Mouse (Mus musculus) liver, embryonic 16.5 days (tissue): ENCODE data around the gene AW011738. TPM values are rescaled to one million over a fixed set of nuclear protein-coding genes. Genes with fewer than 3 reads are reported as not detected.

Source experiments
- ATAC-seq: fragments of 200-750 bp; cut with Nextera tagmentation; 2 replicates; pipeline ENCODE4 v1.8.0; 2017; ENCODE audit warnings: low read depth, mild to moderate bottlenecking, moderate number of reproducible peaks, moderate library complexity
- H3K27ac ChIP-seq: fragments of 300-500 bp; sonication (generic); 2 replicates; pipeline ENCODE4 v1.5.1; 2014; ENCODE audit warnings: mild to moderate bottlenecking, low read length
- H3K27me3 ChIP-seq: fragments of 300-500 bp; sonication (generic); 2 replicates; pipeline ENCODE4 v1.6.1; 2014; ENCODE audit warnings: low read depth, low read length, mixed read lengths; ENCODE audit not compliant: control insufficient read depth, insufficient read depth
- H3K36me3 ChIP-seq: fragments of 300-500 bp; sonication (generic); 2 replicates; pipeline ENCODE4 v1.6.1; 2014; ENCODE audit warnings: mild to moderate bottlenecking; ENCODE audit not compliant: control insufficient read depth, insufficient read depth
- H3K4me1 ChIP-seq: fragments of 300-500 bp; sonication (generic); 2 replicates; pipeline ENCODE4 v1.6.1; 2014; ENCODE audit warnings: low read depth, low read length, mixed read lengths; ENCODE audit not compliant: control insufficient read depth
- H3K4me2 ChIP-seq: fragments of 300-500 bp; sonication (generic); 2 replicates; pipeline ENCODE4 v1.6.1; 2014; ENCODE audit warnings: low read depth, low read length, mixed read lengths
- H3K4me3 ChIP-seq: fragments of 300-500 bp; sonication (generic); 2 replicates; pipeline ENCODE4 v1.5.1; 2014; ENCODE audit warnings: low read depth, mild to moderate bottlenecking, low read length
- H3K9ac ChIP-seq: fragments of 300-500 bp; sonication (generic); 2 replicates; pipeline ENCODE4 v1.6.1; 2014; ENCODE audit warnings: low read depth, low read length
- H3K9me3 ChIP-seq: fragments of 300-500 bp; sonication (generic); replicated peaks from 2 replicates; pipeline ENCODE4 v1.6.1; 2016; ENCODE audit warnings: low read length; ENCODE audit not compliant: control insufficient read depth
- WGBS: fragments of 180-500 bp; shearing (Covaris S2); extraction: QIAGEN DNeasy Blood & Tissue Kit; methylation state at CpG from one replicate; pipeline ENCODE4 v1.1.7; 2014; ENCODE audit not compliant: insufficient replicate concordance; 5-methylcytosine and 5-hydroxymethylcytosine counted together
- polyA plus RNA-seq: library from polyadenylated mRNA; unstranded; fragments of >200 nt; fragmentation: Nextera tagmentation; extraction: Ambion mirVana; gene quantifications from 2 replicates; pipeline ENCODE4 v1.2.1, GENCODE M21; 2015

Gene AW011738
- polyA plus RNA-seq, 1 experiment from 2014 or later = 1.2 TPM

DNA sequence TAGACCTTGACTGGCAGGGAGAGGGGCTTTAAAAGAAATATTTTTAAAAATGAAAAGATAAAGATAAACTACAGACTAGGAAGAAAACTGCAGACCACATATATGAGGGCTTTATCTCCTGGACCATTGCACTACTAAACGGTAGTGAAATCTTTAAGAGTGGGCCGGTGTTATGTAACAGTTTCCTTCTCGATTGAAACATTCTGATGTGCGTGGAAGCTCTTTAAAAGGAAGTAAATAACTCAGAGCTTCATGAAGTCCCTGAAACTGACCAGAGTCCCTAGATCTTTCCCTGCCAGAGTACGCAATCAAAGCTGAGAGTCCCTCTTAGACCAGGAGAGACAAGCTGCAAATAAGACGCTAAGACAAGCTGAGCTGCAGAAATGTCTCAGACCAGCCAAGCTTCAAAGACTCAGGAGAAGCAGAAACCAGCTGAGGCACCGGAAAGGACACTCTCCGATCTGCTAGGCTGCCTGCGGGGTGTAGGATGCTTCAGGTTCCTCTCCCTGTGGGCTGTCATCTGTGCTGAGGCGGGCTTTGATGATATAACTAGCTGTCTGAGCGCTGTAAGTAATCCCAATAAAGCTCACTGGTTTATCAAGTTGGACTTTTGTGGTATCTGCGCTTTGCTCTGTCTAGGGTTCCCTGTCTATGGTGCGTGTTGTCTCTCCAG is 7.0 kb downstream of the AW011738 start:
- Histone ChIP-seq H3K9ac (no peak overlapping the region), H3K4me1 (no peaks in the 10 kb centered on the region), H3K9me3 (no peaks in the 10 kb centered on the region), H3K4me2 (peak overlapping the region; percentile 35; the same call in 1 of the 2 replicates), H3K27me3 (peaks cover 11% of the 10 kb centered on the region), H3K27ac (no peak overlapping the region), H3K36me3 (no peaks in the 10 kb centered on the region), H3K4me3 (no peak overlapping the region)
- ATAC-seq = no peak
- 46% methylated on average over 13 of the region's 13 CpGs for WGBS

DNA sequence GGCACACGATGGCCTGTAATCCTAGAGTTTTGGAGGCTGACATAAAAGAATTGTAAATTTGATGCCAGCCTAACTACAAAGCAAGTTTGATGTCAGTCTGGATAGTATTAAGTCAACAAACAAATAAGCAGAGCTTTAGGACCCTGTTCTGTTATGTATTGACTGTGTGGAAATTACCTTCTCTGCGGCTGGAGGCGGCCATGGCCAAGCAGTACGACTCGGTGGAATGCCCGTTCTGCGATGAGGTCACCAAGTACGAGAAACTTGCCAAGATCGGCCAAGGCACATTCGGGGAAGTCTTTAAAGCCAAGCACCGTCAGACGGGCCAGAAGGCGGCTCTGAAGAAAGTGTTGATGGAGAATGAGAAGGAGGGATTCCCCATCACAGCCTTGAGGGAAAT is 10.0 kb downstream of the AW011738 start:
- Histone ChIP-seq H3K4me1 (no peaks in the 10 kb centered on the region), H3K4me3 (no peak overlapping the region), H3K9ac (no peak overlapping the region), H3K4me2 (no peak overlapping the region), H3K36me3 (no peaks in the 10 kb centered on the region), H3K27me3 (0 out of 2 replicates have a peak, but pooled peaks cover 3% of the 10 kb centered on the region), H3K9me3 (no peaks in the 10 kb centered on the region), H3K27ac (no peak overlapping the region)
- no peak for ATAC-seq
- 78% methylated on average over 13 of the region's 13 CpGs for WGBS

DNA sequence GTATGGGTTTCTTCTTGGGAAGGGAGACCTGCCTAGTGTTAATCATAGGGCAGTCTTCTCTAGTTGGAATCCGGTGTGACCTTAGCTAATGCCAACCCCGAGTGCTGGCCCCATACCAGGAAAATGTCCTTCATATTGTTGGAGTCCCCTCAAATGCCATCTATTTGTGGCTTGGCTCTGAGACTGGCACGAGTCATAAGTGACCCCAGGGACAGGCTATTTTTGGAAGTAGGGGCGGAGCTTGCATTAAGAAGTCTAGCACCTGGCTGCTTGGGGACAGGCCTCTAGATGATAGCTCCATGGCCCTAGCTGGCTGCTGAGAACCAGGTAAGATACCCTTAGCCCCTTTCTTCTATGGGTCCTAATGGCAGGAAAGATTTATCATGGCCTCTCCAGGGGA is 12.5 kb downstream of the AW011738 start, which contains the start of gene Perm1:
Gene Perm1 (plus strand): TSS at position 220 of the 400 bp plus-strand sequence.
- Histone ChIP-seq H3K9me3 (no peaks in the 10 kb centered on the region), H3K27me3 (0 out of 2 replicates have a peak, but pooled peaks cover 3% of the 10 kb centered on the region), H3K4me1 (no peaks in the 10 kb centered on the region), H3K27ac (no peak within 1 kb of the TSS), H3K36me3 (no peaks in the 10 kb centered on the region), H3K4me3 (no peak within 1 kb of the TSS), H3K4me2 (no peak within 1 kb of the TSS), H3K9ac (no peak within 1 kb of the TSS)
- 62% methylated on average over 4 of the region's 4 CpGs for WGBS
- ATAC-seq = no peak

DNA sequence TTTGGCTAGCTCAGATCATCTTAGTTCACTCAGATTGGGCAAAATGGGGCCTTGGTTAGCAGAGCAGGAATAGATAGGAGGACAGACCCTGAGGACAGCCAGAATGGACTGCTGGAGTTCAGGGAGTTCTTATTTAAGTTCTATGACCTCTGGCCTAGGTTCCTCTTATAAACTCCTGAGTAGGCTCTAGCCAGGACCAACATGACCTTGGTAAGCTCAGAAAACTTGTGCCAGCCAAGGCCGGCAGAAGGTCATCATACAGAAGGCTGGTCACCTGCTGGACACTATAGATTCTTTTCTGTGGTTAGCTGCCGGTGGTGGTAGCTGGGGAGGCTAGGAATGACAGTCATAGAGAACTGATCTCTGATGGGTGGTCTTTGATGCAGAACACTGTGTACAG is 13.1 kb downstream of the AW011738 start:
- Histone ChIP-seq H3K4me3 (no peak overlapping the region), H3K27me3 (0 out of 2 replicates have a peak, but pooled peaks cover 3% of the 10 kb centered on the region), H3K4me1 (no peaks in the 10 kb centered on the region), H3K4me2 (no peak overlapping the region), H3K9me3 (no peaks in the 10 kb centered on the region), H3K36me3 (no peaks in the 10 kb centered on the region), H3K27ac (no peak overlapping the region), H3K9ac (no peak overlapping the region)
- 66% methylated on average over 2 of the region's 2 CpGs for WGBS
- ATAC-seq = no peak

GRCm38 (mm10) chr4:156217022-156217669 is 14.0 kb downstream of the AW011738 start:
- WGBS = 72% methylated on average over 16 of the region's 16 CpGs
- no peak for ATAC-seq
- no peaks in the 10 kb centered on the region for H3K4me1 ChIP-seq

DNA sequence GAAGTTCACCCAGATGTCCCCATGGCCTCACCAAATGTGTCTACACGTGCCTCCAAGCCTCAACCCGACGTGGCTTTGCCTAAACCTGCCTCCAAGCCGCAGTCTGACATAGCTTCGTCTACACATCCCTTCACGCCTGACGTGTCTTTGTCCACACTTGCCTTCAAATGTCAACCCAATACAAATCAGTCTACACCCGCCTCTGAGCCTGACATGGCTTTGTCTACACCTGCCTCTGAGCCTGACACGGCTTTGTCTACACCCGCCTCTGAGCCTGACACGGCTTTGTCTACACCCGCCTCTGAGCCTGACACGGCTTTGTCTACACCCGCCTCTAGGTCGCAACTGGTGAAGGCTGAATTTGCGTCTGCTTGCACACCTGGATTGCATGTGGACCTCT is 14.7 kb downstream of the AW011738 start:
- 71% methylated on average over 16 of the region's 16 CpGs for WGBS
- Histone ChIP-seq H3K36me3 (no peaks in the 10 kb centered on the region), H3K4me3 (no peak overlapping the region), H3K4me1 (no peaks in the 10 kb centered on the region), H3K27me3 (0 out of 2 replicates have a peak, but pooled peaks cover 3% of the 10 kb centered on the region), H3K9ac (no peak overlapping the region), H3K4me2 (no peak overlapping the region), H3K9me3 (no peaks in the 10 kb centered on the region), H3K27ac (no peak overlapping the region)
- no peak for ATAC-seq

More at GRCm38 (mm10) chr4:156217022-156217669, 14.0 kb downstream of the AW011738 start:
- 0 out of 2 replicates have a peak, but pooled peaks cover 3% of the 10 kb centered on the region for H3K27me3 ChIP-seq
- H3K9ac ChIP-seq = no peak overlapping the region
- no peak overlapping the region for H3K4me3 ChIP-seq
- H3K36me3 ChIP-seq = no peaks in the 10 kb centered on the region
- no peak overlapping the region for H3K27ac ChIP-seq
- H3K9me3 ChIP-seq = no peaks in the 10 kb centered on the region
- no peak overlapping the region for H3K4me2 ChIP-seq

DNA sequence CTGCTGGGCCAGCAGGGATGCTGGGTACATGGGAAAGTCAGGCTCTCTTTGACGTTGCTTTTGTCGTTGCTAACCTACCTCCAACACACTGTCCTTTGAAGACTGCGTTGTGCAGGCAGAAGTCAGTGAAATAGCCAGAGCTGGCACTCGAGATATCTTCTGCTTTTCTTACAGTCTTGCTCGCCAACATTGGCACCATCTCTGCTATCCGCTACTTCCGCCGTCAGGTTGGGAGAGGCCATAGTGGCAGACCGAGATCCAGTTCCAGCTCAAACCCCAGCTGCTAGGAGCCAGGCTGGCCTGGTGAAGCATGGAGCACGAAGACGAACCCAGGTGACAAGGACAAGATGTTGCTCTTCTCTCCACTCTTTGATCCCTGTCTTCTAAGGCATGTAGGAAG is 16.8 kb downstream of the AW011738 start:
- Histone ChIP-seq H3K9ac (no peak overlapping the region), H3K9me3 (no peaks in the 10 kb centered on the region), H3K27ac (no peak overlapping the region), H3K36me3 (no peaks in the 10 kb centered on the region), H3K4me1 (no peaks in the 10 kb centered on the region), H3K4me3 (no peak overlapping the region), H3K27me3 (0 out of 2 replicates have a peak, but pooled peaks cover 3% of the 10 kb centered on the region), H3K4me2 (no peak overlapping the region)
- WGBS = 68% methylated on average over 11 of the region's 11 CpGs
- no peak for ATAC-seq

GRCm38 (mm10) chr4:156224276-156224675 is 21.2 kb downstream of the AW011738 start:
- 71% methylated on average over 2 of the region's 2 CpGs for WGBS

More at GRCm38 (mm10) chr4:156224276-156224675, 21.2 kb downstream of the AW011738 start:
- no peak for ATAC-seq
- Histone ChIP-seq H3K27me3 (no peaks in the 10 kb centered on the region), H3K36me3 (0 out of 2 replicates have a peak, but pooled peaks cover under 1% of the 10 kb centered on the region), H3K27ac (no peak overlapping the region), H3K4me1 (peaks cover 11% of the 10 kb centered on the region), H3K4me2 (no peak overlapping the region), H3K9ac (no peak overlapping the region), H3K9me3 (no peaks in the 10 kb centered on the region), H3K4me3 (no peak overlapping the region)
